ENCODE assay signal across 9 mouse cellular contexts in genomic region chr8:118237150-118237620, GRCm38 (mm10). TPM values are rescaled to one million over a fixed set of nuclear protein-coding genes. Genes with fewer than 3 reads are reported as not detected.
DNase-seq lines count a peak whose midpoint lies in the region; ATAC-seq lines count a peak whose summit lies in the region.
"Had no signal": no experiment of that assay in that cellular context is flagged by ENCODE, and none has a peak within 500 bp of the region (broad histone marks: within the 10 kb centered on the region; RNA-seq: fewer than 3 reads in every experiment).

No protein-coding gene starts in this region.

- no peaks in the 10 kb centered on the region for H3K27me3 ChIP-seq in hindbrain, embryonic 11.5 days (ENCODE audit: control insufficient read depth, insufficient read depth, low read length)
- H3K27me3 ChIP-seq in hindbrain, embryonic 10.5 days (ENCODE audit: insufficient read depth, poor library complexity, severe bottlenecking) = no peaks in the 10 kb centered on the region
- H3K27me3 ChIP-seq: megakaryocyte, embryonic 14.5 days had no signal

- no peaks in the 10 kb centered on the region for H3K9me3 ChIP-seq in hindbrain, embryonic 11.5 days (ENCODE audit: control insufficient read depth, low read length)
- no peaks in the 10 kb centered on the region for H3K9me3 ChIP-seq in hindbrain, embryonic 10.5 days

- no peaks in the 10 kb centered on the region for H3K4me1 ChIP-seq in hindbrain, embryonic 11.5 days (replicated peaks; ENCODE audit: control insufficient read depth, insufficient read depth, low read length)
- H3K4me1 ChIP-seq in hindbrain, embryonic 10.5 days (replicated peaks) = no peaks in the 10 kb centered on the region
- H3K4me1 ChIP-seq: megakaryocyte, embryonic 14.5 days had no signal

- WGBS in hindbrain, embryonic 11.5 days = 76% methylated on average over 11 of the region's 11 CpGs
- WGBS in hindbrain, embryonic 10.5 days = 74% methylated on average over 11 of the region's 11 CpGs

- H3K4me3 ChIP-seq in hindbrain, embryonic 11.5 days (ENCODE audit: low read depth, low read length) = no peak overlapping the region
- H3K4me3 ChIP-seq in hindbrain, embryonic 10.5 days = no peak overlapping the region
- H3K4me3 ChIP-seq: megakaryocyte, embryonic 14.5 days had no signal

- no peak for ATAC-seq in hindbrain, embryonic 11.5 days (ENCODE audit: low FRiP score)

- no peak overlapping the region for H3K4me2 ChIP-seq in hindbrain, embryonic 11.5 days (replicated peaks; ENCODE audit: low read depth, low read length)

- H3K27ac ChIP-seq in hindbrain, embryonic 11.5 days (ENCODE audit: low read depth, low read length) = no peak overlapping the region
- no peak overlapping the region for H3K27ac ChIP-seq in hindbrain, embryonic 10.5 days

- DNase-seq in hindbrain, embryonic 11.5 days (ENCODE audit: low spot score) = peak; percentile 8
- DNase-seq in hindbrain, embryonic 10.5 days (ENCODE audit: low spot score) = no peak
- DNase-seq in adrenal gland, postnatal 10 days = peak; percentile 75
- peak; percentile 19 to 41 for DNase-seq in frontal cortex, postnatal 25 days (ENCODE audit: low spot score in 2 of 2)
- DNase-seq in left cerebral cortex, adult 8-10 months (ENCODE audit: low spot score in 2 of 2) = peak; percentile 15 to 78
- no peak for DNase-seq in lung, postnatal 10 days
- no peak for DNase-seq in urinary bladder, postnatal 25 days (ENCODE audit: low spot score)
- no peak for DNase-seq in lung, postnatal 4 days

- H3K36me3 ChIP-seq in hindbrain, embryonic 11.5 days (ENCODE audit: control insufficient read depth, insufficient read depth, low read length) = no peaks in the 10 kb centered on the region
- H3K36me3 ChIP-seq in hindbrain, embryonic 10.5 days = no peaks in the 10 kb centered on the region

- H3K9ac ChIP-seq in hindbrain, embryonic 11.5 days (ENCODE audit: low read depth, low read length) = no peak overlapping the region

RNA-seq across cellular contexts. Expression of gene Cdh13, which starts 46.3 kb away (rescaled TPM):
- polyA plus RNA-seq in hindbrain, embryonic 11.5 days (2014; fragmentation: Nextera tagmentation; extraction: Ambion mirVana) = 12.0 and 14.6 TPM in 2 replicates
- 5.2 and 8.5 TPM in 2 replicates for polyA plus RNA-seq in hindbrain, embryonic 10.5 days (2016; fragmentation: Nextera tagmentation; extraction: Ambion mirVana)
- 10 to 100 TPM; 25.9 to 31.2 TPM for total RNA-seq in adrenal gland, postnatal 10 days (2021)
- 10 to 100 TPM; 81.0 to 97.1 (median 86.4) TPM for total RNA-seq in left cerebral cortex, adult 8-10 months (2022)

Comparison
In these comparisons a context has a peak if more than half of its experiments do, and no peak if none do; other contexts are left out.
1. DNase-seq: peak in hindbrain, embryonic 11.5 days (single experiment), adrenal gland, postnatal 10 days (single experiment), frontal cortex, postnatal 25 days (2 of 2) and left cerebral cortex, adult 8-10 months (2 of 2); none in hindbrain, embryonic 10.5 days (single experiment), lung, postnatal 10 days (single experiment), urinary bladder, postnatal 25 days (single experiment) and lung, postnatal 4 days (0 of 2).